Mouse (Mus musculus) intestine, embryonic 15.5 days (tissue): ENCODE data around the gene Anks1. TPM values are rescaled to one million over a fixed set of nuclear protein-coding genes. Genes with fewer than 3 reads are reported as not detected.

Experiments
- ATAC-seq: fragments of 200-750 bp; cut with Nextera tagmentation; 2 replicates; pipeline ENCODE4 v1.8.0; 2017; ENCODE audit warnings: moderate TSS enrichment, moderate library complexity
- H3K27ac ChIP-seq: fragments of 300-500 bp; sonication (generic); 2 replicates; pipeline ENCODE4 v1.5.1; 2015; ENCODE audit warnings: mild to moderate bottlenecking, inconsistent platforms
- H3K27me3 ChIP-seq: fragments of 300-500 bp; sonication (generic); replicated peaks from 2 replicates; pipeline ENCODE4 v1.6.1; 2015; ENCODE audit warnings: inconsistent platforms
- H3K36me3 ChIP-seq: fragments of 300-500 bp; sonication (generic); 2 replicates; pipeline ENCODE4 v1.6.1; 2015; ENCODE audit warnings: inconsistent platforms
- H3K4me1 ChIP-seq: fragments of 300-500 bp; sonication (generic); replicated peaks from 2 replicates; pipeline ENCODE4 v1.6.1; 2015; ENCODE audit warnings: inconsistent platforms
- H3K4me2 ChIP-seq: fragments of 300-500 bp; sonication (generic); replicated peaks from 2 replicates; pipeline ENCODE4 v1.6.1; 2015; ENCODE audit warnings: mild to moderate bottlenecking, inconsistent platforms
- H3K4me3 ChIP-seq: fragments of 300-500 bp; sonication (generic); replicated peaks from 2 replicates; pipeline ENCODE4 v1.5.1; 2015; ENCODE audit warnings: inconsistent platforms
- H3K9ac ChIP-seq: fragments of 300-500 bp; sonication (generic); 2 replicates; pipeline ENCODE4 v1.6.1; 2015; ENCODE audit warnings: inconsistent platforms
- H3K9me3 ChIP-seq: fragments of 300-500 bp; sonication (generic); 2 replicates; pipeline ENCODE4 v1.6.1; 2016; ENCODE audit warnings: inconsistent platforms
- WGBS: fragments of 180-500 bp; shearing (Covaris S2); methylation state at CpG from one replicate; pipeline ENCODE4 v1.1.7; 2015; 5-methylcytosine and 5-hydroxymethylcytosine counted together
- polyA plus RNA-seq: library from polyadenylated mRNA; unstranded; fragments of >200 nt; fragmentation: Nextera tagmentation; extraction: Ambion mirVana; gene quantifications from 2 replicates; pipeline ENCODE4 v1.2.1, GENCODE M21; 2015

Gene Anks1
- polyA plus RNA-seq, 1 experiment from 2014 or later, result 12.5 TPM

DNA sequence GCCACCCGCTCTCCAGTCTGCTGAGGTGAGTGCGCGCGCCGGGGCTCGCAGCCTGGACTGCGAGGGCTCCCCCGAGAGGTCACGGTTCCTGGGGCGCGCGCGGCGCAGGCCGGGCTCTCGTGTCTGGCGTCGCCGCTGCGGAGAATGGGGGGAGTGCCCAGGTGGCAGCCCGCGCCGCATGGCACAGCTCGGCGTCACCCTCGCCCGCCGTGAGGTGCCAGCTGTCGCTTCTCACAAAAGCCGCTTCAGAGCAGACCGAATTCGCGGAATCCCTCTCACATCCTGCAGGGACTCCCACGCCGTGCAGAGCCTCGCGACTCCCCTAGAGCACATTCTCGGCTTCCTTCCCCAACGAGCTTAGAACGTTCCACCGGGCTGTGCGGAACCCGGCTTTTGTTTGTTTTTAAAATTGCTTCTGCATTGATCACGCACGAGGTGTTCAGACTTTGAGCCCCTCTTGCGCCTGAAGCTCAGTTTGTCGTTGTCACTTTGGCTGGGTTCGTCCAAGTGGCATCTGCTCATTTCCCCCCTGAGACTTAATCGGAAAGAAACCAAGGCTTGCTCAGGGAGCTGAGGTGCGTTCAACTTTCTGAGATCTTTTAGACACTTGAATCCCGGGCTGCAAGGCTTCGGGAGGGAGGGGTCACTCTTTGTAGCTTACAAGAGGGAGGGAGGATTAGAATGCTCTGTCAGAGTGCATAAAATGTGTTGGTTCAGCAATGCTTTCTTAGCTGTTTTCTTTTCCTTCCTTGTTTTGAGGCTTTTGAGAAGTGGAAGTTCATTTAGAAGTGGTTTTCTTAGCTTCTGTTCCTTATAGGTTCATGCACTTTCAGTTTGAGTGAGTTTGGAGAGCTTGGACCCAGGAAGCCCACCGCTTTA, 755 bp downstream of the Anks1 start, which contains the start of gene Taf11:
Taf11 (minus strand) TSS at position 223 of the 879 bp plus-strand sequence.
- Histone ChIP-seq H3K4me2 (peak within 1 kb of the TSS; percentile 85), H3K9ac (peak within 1 kb of the TSS; percentile 86), H3K27ac (peak within 1 kb of the TSS; percentile 85), H3K9me3 (no peaks in the 10 kb centered on the region), H3K4me1 (peaks cover 11% of the 10 kb centered on the region), H3K27me3 (no peaks in the 10 kb centered on the region), H3K36me3 (no peaks in the 10 kb centered on the region), H3K4me3 (peak within 1 kb of the TSS; percentile 96)
- ATAC-seq, result peak; percentile 64
- WGBS, result 1% methylated on average over 53 of the region's 53 CpGs

DNA sequence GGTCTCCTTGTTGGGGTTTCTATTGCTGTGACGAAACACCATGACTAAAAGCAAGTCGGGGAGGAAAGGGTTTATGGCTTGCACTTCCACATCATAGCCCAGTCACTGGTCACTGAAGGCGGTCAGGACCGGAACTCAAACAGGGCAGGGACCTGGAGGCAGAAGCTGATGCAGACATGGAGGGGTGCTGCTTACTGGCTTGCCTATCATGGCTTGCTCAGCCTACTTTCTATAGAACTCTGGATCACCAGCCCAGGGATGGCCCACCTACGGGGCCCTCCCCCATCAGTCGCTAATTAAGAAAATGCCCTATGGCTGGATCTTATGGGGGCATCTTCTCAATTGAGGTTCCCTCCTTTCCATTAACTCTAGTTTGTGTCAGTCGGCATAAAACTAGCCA, 2.3 kb downstream of the Anks1 start:
- Histone ChIP-seq H3K27ac (no peak overlapping the region), H3K4me3 (no peak overlapping the region), H3K9ac (no peak overlapping the region), H3K27me3 (no peaks in the 10 kb centered on the region), H3K36me3 (no peaks in the 10 kb centered on the region), H3K4me1 (peaks cover 11% of the 10 kb centered on the region), H3K9me3 (no peaks in the 10 kb centered on the region), H3K4me2 (0 out of 2 replicates have a peak overlapping the region, but pooled peaks have one; percentile 85)
- 88% methylated on average over 7 of the region's 7 CpGs for WGBS
- no peak for ATAC-seq

DNA sequence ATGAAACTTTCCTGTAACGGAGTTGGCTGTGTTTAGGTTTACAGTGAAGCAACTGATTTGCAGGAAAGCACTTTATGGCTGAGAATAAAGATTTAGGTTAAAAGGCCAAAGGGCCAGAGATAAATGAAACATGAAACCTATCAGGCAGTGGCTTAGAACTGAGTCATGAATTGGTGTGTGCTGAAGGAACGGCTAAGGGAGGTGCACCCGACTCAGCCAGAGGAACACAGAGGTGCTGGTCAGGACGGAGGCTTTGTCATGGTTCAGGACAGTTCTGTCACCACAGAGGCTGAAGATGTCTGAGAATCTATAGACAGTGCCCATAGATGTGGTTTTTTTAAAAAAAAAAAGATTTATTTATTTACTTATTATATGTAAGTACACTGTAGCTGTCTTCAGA, 5.6 kb downstream of the Anks1 start:
- ATAC-seq, result peak; percentile 50
- 47% methylated on average over 4 of the region's 4 CpGs for WGBS
- H3K4me2 ChIP-seq, result no peak overlapping the region

DNA sequence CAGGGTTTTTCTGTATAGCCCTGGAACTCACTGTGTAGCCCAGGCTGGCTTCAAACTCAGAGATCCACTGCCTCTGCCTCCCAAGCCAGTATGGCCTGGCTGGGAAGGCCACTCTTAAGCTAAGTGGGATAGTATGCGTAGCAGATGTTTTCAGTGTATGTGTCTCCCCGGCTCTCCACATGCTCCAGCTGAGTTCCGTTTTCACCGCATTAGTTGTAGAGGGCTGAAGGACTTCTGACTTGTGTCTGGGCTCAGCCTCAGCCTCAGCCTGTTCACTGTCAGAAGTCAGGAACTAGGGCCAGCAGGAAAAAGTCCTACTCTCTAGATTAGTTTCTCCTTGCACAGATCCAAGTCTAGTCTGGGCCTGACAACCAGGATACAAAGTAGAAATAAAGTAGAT, 7.3 kb downstream of the Anks1 start:
- no peak overlapping the region for H3K4me3 ChIP-seq
- ATAC-seq, result peak; percentile 50; the same call in 1 of the 2 replicates
- H3K4me1 ChIP-seq, result peaks cover 18% of the 10 kb centered on the region
- no peaks in the 10 kb centered on the region for H3K9me3 ChIP-seq
- no peak overlapping the region for H3K4me2 ChIP-seq
- no peaks in the 10 kb centered on the region for H3K36me3 ChIP-seq
- H3K9ac ChIP-seq, result no peak overlapping the region; the same call in 1 of the 2 replicates
- no peaks in the 10 kb centered on the region for H3K27me3 ChIP-seq
- no peak overlapping the region for H3K27ac ChIP-seq
- WGBS, result 44% methylated on average over 4 of the region's 4 CpGs

More for the DNA sequence above, 5.6 kb downstream of the Anks1 start:
- Histone ChIP-seq H3K27me3 (no peaks in the 10 kb centered on the region), H3K4me3 (no peak overlapping the region), H3K36me3 (no peaks in the 10 kb centered on the region), H3K9me3 (no peaks in the 10 kb centered on the region), H3K4me1 (peaks cover 11% of the 10 kb centered on the region), H3K27ac (no peak overlapping the region), H3K9ac (no peak overlapping the region)

DNA sequence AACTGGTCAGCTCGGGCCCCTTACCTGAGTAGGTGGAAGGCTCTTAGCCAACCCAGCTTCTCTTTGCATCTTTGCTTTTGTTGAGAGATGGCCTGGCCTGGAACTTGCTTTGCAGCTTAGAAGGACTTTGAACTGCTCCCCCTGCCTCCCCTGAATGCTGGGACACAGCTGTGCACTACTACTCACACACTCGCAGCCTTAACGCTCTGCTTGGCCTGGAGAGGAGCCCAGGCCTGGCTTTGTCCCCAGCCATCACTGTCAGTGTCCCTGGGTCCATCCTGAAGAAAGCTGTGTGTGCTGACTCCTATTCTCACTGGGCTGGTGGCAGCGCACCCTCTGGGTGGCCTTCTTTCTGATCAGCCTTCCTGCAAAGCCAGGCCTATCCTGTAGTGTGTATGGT, 11.6 kb downstream of the Anks1 start:
- Histone ChIP-seq H3K27ac (no peak overlapping the region), H3K9me3 (no peaks in the 10 kb centered on the region), H3K27me3 (no peaks in the 10 kb centered on the region), H3K9ac (no peak overlapping the region), H3K4me1 (peaks cover 23% of the 10 kb centered on the region), H3K4me2 (no peak overlapping the region), H3K36me3 (no peaks in the 10 kb centered on the region), H3K4me3 (no peak overlapping the region)
- WGBS, result 62% methylated on average over 4 of the region's 4 CpGs
- no peak for ATAC-seq

DNA sequence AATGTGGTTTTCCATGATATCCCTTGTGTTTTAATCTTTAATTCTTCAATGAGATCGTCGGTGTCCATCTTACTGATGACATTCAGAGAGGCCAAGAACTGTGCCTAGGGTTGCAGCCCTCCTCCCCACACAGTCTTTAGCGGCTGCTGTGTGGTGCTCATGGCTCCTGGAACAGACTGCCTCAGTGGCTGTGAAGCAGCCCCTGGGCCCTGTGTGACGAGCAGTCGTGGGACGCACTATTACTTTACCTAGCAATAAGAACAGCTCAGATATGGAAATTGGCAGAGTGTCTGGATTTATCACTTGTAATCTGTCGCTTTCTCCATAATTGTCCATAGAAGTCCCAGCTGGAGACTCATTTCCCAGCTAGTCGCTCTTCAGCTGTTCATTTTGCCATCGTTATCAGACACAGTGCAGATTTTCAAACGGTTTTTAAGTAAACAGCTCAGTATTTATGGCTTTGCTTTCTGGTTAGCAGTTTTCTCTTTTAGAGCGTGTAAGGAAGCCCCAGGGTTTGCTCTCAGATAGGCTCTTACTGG, 13.1 kb downstream of the Anks1 start:
- Histone ChIP-seq H3K27ac (no peak overlapping the region), H3K36me3 (no peaks in the 10 kb centered on the region), H3K4me1 (peaks cover 32% of the 10 kb centered on the region), H3K9ac (no peak overlapping the region), H3K4me3 (no peak overlapping the region), H3K4me2 (no peak overlapping the region), H3K9me3 (no peaks in the 10 kb centered on the region), H3K27me3 (no peaks in the 10 kb centered on the region)
- WGBS, result 48% methylated on average over 11 of the region's 11 CpGs
- ATAC-seq, result no peak

DNA sequence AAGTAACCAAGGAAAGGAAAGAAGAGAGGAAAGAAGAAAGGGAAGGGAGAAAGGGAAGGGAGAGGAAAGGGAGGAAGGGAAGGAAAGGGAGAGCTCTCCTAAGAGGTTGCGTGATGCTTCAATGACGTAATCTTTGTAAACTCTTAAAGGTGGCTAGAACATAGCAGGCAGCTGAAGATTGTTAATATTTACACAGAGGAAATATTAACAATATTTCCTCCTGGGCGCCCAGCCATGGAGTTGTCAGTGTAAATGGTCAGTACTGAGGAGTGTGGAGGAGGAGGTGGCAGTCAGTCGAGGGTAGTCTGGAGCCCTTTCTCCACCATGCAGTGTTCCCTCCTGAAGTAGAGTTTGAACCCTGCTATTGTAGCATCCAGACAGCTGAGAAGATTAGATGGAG, 15.9 kb downstream of the Anks1 start:
- no peak overlapping the region for H3K9ac ChIP-seq
- peaks cover 31% of the 10 kb centered on the region for H3K4me1 ChIP-seq
- H3K36me3 ChIP-seq, result no peaks in the 10 kb centered on the region
- no peaks in the 10 kb centered on the region for H3K27me3 ChIP-seq
- no peak overlapping the region for H3K4me2 ChIP-seq
- no peak overlapping the region for H3K4me3 ChIP-seq
- H3K9me3 ChIP-seq, result no peaks in the 10 kb centered on the region
- ATAC-seq, result peak; percentile 76
- peak overlapping the region; percentile 73; the same call in 1 of the 2 replicates for H3K27ac ChIP-seq
- WGBS, result 18% methylated on average over 4 of the region's 4 CpGs

DNA sequence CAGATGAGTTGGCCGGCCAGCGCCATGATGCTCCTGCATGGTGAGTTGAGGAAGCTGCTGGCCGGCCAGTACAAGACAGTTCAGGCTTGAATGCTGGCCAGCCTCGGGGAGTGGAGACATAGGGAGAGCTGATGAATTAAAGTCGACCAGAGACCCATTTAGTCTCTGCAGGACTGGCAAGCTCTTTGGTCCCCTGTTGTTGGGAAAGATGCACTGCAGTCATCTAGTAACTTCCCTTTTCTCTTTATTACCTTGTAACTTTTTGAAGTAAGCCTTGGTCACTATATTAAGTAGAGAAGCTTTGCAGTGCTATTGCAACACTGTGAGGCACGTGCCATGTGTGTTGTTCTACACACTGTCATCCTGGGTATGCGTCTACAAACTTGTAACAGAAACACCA, 16.4 kb downstream of the Anks1 start:
- Histone ChIP-seq H3K36me3 (no peaks in the 10 kb centered on the region), H3K4me3 (no peak overlapping the region), H3K27ac (peak overlapping the region; percentile 73; the same call in 1 of the 2 replicates), H3K9me3 (no peaks in the 10 kb centered on the region), H3K27me3 (no peaks in the 10 kb centered on the region), H3K4me1 (peaks cover 26% of the 10 kb centered on the region), H3K4me2 (no peak overlapping the region), H3K9ac (no peak overlapping the region)
- 57% methylated on average over 7 of the region's 7 CpGs for WGBS
- peak; percentile 43 for ATAC-seq

DNA sequence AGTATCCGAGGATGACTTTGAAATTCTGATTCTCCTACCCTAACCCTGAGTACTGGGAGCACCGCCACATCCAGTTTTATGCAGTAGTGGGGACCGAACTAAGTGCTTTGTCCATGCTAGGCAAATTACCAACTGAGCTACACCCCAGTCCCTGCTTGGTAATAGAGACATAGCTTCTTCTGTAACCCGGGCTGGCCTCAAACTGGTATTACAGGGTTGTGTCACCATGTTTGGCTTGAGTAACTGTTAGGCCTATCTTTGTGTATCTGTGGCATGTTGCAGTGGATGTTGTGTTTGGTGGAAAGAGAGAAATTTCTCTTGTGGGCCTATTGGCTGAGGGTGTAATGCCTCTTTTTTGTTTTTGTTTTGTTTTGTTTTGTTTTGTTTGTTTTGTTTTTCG, 21.2 kb downstream of the Anks1 start:
- Histone ChIP-seq H3K9ac (no peak overlapping the region), H3K4me3 (no peak overlapping the region), H3K36me3 (no peaks in the 10 kb centered on the region), H3K4me2 (no peak overlapping the region), H3K27me3 (no peaks in the 10 kb centered on the region), H3K27ac (no peak overlapping the region), H3K4me1 (peaks cover 21% of the 10 kb centered on the region), H3K9me3 (no peaks in the 10 kb centered on the region)
- WGBS, result 92% methylated on average over 5 of the region's 5 CpGs
- ATAC-seq, result no peak

DNA sequence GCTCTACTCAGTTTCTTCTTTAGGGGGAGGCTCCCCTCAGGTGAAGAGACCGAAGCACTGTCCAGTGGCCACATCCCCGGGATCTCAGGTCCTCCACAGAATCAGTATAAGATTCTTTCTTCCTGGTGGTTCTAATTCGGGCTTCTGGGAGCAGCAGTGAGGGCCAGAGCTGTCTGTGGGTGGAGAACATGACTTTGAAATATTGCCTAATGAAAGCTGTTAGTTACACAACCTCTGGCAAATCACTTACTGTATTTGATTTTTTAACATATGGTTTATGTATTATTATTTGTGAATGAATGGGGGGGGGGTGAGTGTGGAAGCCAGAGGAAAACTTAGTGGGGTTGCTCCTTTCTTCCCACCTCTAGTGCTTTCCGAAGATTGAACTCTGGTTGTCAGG, 22.7 kb downstream of the Anks1 start:
- no peaks in the 10 kb centered on the region for H3K27me3 ChIP-seq
- H3K4me3 ChIP-seq, result no peak overlapping the region
- no peak overlapping the region for H3K4me2 ChIP-seq
- H3K9me3 ChIP-seq, result no peaks in the 10 kb centered on the region
- H3K9ac ChIP-seq, result no peak overlapping the region
- ATAC-seq, result no peak
- H3K36me3 ChIP-seq, result no peaks in the 10 kb centered on the region
- 78% methylated on average over 4 of the region's 4 CpGs for WGBS
- no peak overlapping the region for H3K27ac ChIP-seq
- H3K4me1 ChIP-seq, result peaks cover 11% of the 10 kb centered on the region

DNA sequence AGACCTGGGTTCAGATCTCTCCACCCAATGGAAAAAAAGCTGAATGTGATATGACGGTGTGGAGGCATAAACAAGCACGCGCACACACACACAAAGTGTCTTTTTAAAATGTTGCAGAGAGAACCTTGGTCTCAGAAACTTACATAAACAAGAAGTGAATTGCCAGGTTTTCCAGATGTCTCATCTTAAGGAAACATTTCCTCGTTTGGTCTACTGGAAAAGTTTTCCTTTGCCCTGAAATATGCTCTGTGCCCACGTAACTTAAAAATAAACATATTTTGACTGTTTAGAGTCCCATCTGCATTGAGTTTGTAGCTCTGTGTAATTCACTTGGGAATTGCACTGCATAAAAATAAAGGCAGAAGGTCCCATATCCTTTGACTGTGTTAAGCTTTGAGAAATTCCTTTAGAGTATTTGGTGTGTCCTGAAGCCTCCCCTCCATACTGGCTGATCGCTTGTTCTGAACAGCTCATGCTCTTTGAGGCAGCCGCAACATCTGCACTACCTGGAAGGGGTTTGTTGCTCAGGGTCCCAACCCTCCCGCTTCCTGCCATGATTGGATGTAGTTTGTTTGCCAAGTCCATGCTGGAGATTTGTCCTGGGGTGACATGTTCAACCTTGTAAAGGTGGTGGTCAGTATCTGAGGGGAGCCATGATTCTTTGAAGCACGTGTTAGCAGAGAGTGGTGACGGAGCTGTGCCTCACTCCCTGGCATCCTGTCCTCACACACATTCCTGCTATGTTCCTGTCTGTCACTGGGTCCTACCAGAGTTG, 25.2 kb downstream of the Anks1 start:
- H3K9ac ChIP-seq, result no peak overlapping the region
- 64% methylated on average over 10 of the region's 10 CpGs for whole genome bisulfite sequencing
- H3K27ac ChIP-seq, result peak overlapping the region; percentile 62; the same call in 1 of the 2 replicates
- no peaks in the 10 kb centered on the region for H3K27me3 ChIP-seq
- peaks cover 32% of the 10 kb centered on the region for H3K4me1 ChIP-seq
- no peaks in the 10 kb centered on the region for H3K36me3 ChIP-seq
- ATAC-seq, result no peak
- no peak overlapping the region for H3K4me3 ChIP-seq
- H3K4me2 ChIP-seq, result no peak overlapping the region
- no peaks in the 10 kb centered on the region for H3K9me3 ChIP-seq

DNA sequence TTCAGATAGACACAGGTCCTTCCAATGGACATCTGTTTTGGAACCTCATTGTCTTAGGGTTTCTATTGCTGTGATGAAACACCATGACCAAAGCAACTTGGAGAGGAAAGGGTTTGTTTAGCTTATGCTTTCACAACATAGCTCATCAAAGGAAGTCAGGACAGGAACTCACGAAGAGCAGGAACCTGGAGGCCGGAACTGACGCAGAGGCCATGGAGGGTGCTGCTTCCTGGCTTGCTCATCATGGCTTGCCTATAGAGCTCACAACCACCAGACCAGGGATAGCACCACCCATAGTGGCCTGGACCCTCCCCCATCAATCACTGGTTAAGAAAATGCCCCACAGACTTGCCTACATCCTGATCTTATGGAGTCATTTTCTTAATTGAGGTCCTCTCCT, 26.0 kb downstream of the Anks1 start:
- H3K27ac ChIP-seq, result no peak overlapping the region
- no peaks in the 10 kb centered on the region for H3K27me3 ChIP-seq
- H3K9ac ChIP-seq, result no peak overlapping the region
- no peak for ATAC-seq
- no peak overlapping the region for H3K4me2 ChIP-seq
- H3K4me3 ChIP-seq, result no peak overlapping the region
- WGBS, result 78% methylated on average over 3 of the region's 3 CpGs
- H3K4me1 ChIP-seq, result peaks cover 40% of the 10 kb centered on the region
- no peaks in the 10 kb centered on the region for H3K36me3 ChIP-seq
- H3K9me3 ChIP-seq, result no peaks in the 10 kb centered on the region
